Mouse (Mus musculus): ENCODE data around the gene Glg1. TPM values are rescaled to one million over a fixed set of nuclear protein-coding genes. Genes with fewer than 3 reads are reported as not detected.
"Not testable (repeated sequence)": the region's sequence is repeated elsewhere in the genome, so short reads cannot be mapped to it uniquely, and the experiment has no call there.

The Glg1 gene
- polyA plus RNA-seq, 1 experiment from 2014 or later, result 77.3 TPM

GRCm38 (mm10) chr8:111285603-111286002 lies 26.6 kb upstream of the Glg1 start:
- WGBS, result 95% methylated on average over 4 of the region's 4 CpGs
- no peak overlapping the region for H3K27ac ChIP-seq
- no peaks in the 10 kb centered on the region for H3K9me3 ChIP-seq
- no peak overlapping the region for H3K4me2 ChIP-seq (replicated peaks)
- H3K4me3 ChIP-seq (replicated peaks), result no peak overlapping the region
- no peak for ATAC-seq
- no peak overlapping the region for H3K9ac ChIP-seq (replicated peaks)
- H3K4me1 ChIP-seq (replicated peaks), result no peaks in the 10 kb centered on the region
- no peaks in the 10 kb centered on the region for H3K27me3 ChIP-seq
- peaks cover 86% of the 10 kb centered on the region for H3K36me3 ChIP-seq

- WGBS, result 96% methylated on average over 3 of the region's 3 CpGs
- Histone ChIP-seq H3K4me3 (replicated peaks) (no peak overlapping the region), H3K27ac (no peak overlapping the region), H3K9ac (replicated peaks) (no peak overlapping the region), H3K4me2 (replicated peaks) (no peak overlapping the region), H3K4me1 (replicated peaks) (no peaks in the 10 kb centered on the region), H3K36me3 (peaks cover 80% of the 10 kb centered on the region), H3K9me3 (no peaks in the 10 kb centered on the region), H3K27me3 (no peaks in the 10 kb centered on the region)
- no peak for ATAC-seq
These were observed 23.1 kb upstream of the Glg1 start for GRCm38 (mm10) chr8:111282093-111282492.

- Histone ChIP-seq H3K4me2 (replicated peaks) (no peak overlapping the region), H3K27me3 (no peaks in the 10 kb centered on the region), H3K9ac (replicated peaks) (no peak overlapping the region), H3K36me3 (peaks cover 14% of the 10 kb centered on the region), H3K4me1 (replicated peaks) (no peaks in the 10 kb centered on the region), H3K9me3 (no peaks in the 10 kb centered on the region), H3K27ac (no peak overlapping the region), H3K4me3 (replicated peaks) (no peak overlapping the region)
- WGBS, result 66% methylated on average over 2 of the region's 2 CpGs
- ATAC-seq, result no peak
These were observed 9.3 kb upstream of the Glg1 start for GRCm38 (mm10) chr8:111268277-111268676.

- not testable (repeated sequence) for H3K9ac ChIP-seq (replicated peaks); H3K4me2 ChIP-seq (replicated peaks); ATAC-seq; H3K27ac ChIP-seq; H3K36me3 ChIP-seq; H3K9me3 ChIP-seq; H3K4me1 ChIP-seq (replicated peaks); H3K4me3 ChIP-seq (replicated peaks); H3K27me3 ChIP-seq
- 76% methylated on average over 7 of the region's 7 CpGs for WGBS
These were observed 7.1 kb upstream of the Glg1 start for GRCm38 (mm10) chr8:111266161-111266560.

- no peak for ATAC-seq
- Histone ChIP-seq H3K9ac (replicated peaks) (no peak overlapping the region), H3K9me3 (no peaks in the 10 kb centered on the region), H3K4me3 (replicated peaks) (no peak overlapping the region), H3K4me2 (replicated peaks) (no peak overlapping the region), H3K27ac (no peak overlapping the region), H3K27me3 (peaks cover 4% of the 10 kb centered on the region; the same call in 1 of the 2 replicates), H3K4me1 (replicated peaks) (no peaks in the 10 kb centered on the region), H3K36me3 (no peaks in the 10 kb centered on the region)
- 73% methylated on average over 2 of the region's 2 CpGs for WGBS
These were observed 5.7 kb upstream of the Glg1 start for GRCm38 (mm10) chr8:111264693-111265220.

- Histone ChIP-seq H3K36me3 (no peaks in the 10 kb centered on the region), H3K9ac (replicated peaks) (no peak overlapping the region), H3K9me3 (no peaks in the 10 kb centered on the region), H3K4me3 (replicated peaks) (no peak overlapping the region), H3K4me2 (replicated peaks) (no peak overlapping the region), H3K4me1 (replicated peaks) (peaks cover 9% of the 10 kb centered on the region), H3K27me3 (peaks cover 4% of the 10 kb centered on the region; the same call in 1 of the 2 replicates), H3K27ac (no peak overlapping the region)
- 88% methylated on average over 4 of the region's 4 CpGs for WGBS
- ATAC-seq, result no peak
These were observed 3.0 kb upstream of the Glg1 start for GRCm38 (mm10) chr8:111261981-111262381.

GRCm38 (mm10) chr8:111260251-111260650 lies 1.2 kb upstream of the Glg1 start:
- H3K36me3 ChIP-seq, result peaks cover 3% of the 10 kb centered on the region; the same call in 1 of the 2 replicates
- no peaks in the 10 kb centered on the region for H3K9me3 ChIP-seq
- no peak overlapping the region for H3K9ac ChIP-seq (replicated peaks)
- H3K4me2 ChIP-seq (replicated peaks), result no peak overlapping the region
- H3K27ac ChIP-seq, result no peak overlapping the region
- peaks cover 13% of the 10 kb centered on the region for H3K4me1 ChIP-seq (replicated peaks)
- 96% methylated on average over 5 of the region's 5 CpGs for WGBS
- no peak for ATAC-seq
- no peak overlapping the region for H3K4me3 ChIP-seq (replicated peaks)
- peaks cover 4% of the 10 kb centered on the region; the same call in 1 of the 2 replicates for H3K27me3 ChIP-seq

GRCm38 (mm10) chr8:111259408-111259741 lies 359 bp upstream of the Glg1 start:
- Histone ChIP-seq H3K27me3 (peaks cover 4% of the 10 kb centered on the region; the same call in 1 of the 2 replicates), H3K4me3 (replicated peaks) (peak overlapping the region; percentile 90), H3K36me3 (peaks cover 3% of the 10 kb centered on the region; the same call in 1 of the 2 replicates), H3K27ac (peak overlapping the region; percentile 99), H3K4me1 (replicated peaks) (peaks cover 16% of the 10 kb centered on the region), H3K4me2 (replicated peaks) (peak overlapping the region; percentile 64), H3K9ac (replicated peaks) (peak overlapping the region; percentile 96), H3K9me3 (no peaks in the 10 kb centered on the region)
- 12% methylated on average over 13 of the region's 13 CpGs for WGBS
- peak; percentile 25; the same call in 1 of the 2 replicates for ATAC-seq

- Histone ChIP-seq H3K9ac (replicated peaks) (peak overlapping the region; percentile 96), H3K4me3 (replicated peaks) (peak overlapping the region; percentile 90), H3K4me2 (replicated peaks) (peak overlapping the region; percentile 64), H3K9me3 (no peaks in the 10 kb centered on the region), H3K4me1 (replicated peaks) (peaks cover 16% of the 10 kb centered on the region), H3K27me3 (peaks cover 4% of the 10 kb centered on the region; the same call in 1 of the 2 replicates), H3K27ac (peak overlapping the region; percentile 99), H3K36me3 (peaks cover 3% of the 10 kb centered on the region; the same call in 1 of the 2 replicates)
- peak; percentile 74 for ATAC-seq
- under 1% methylated on average over 21 of the region's 26 CpGs for WGBS
These were observed 896 bp downstream of the Glg1 start for GRCm38 (mm10) chr8:111258010-111258630.

- peaks cover 14% of the 10 kb centered on the region for H3K4me1 ChIP-seq (replicated peaks)
- no peak for ATAC-seq
- H3K36me3 ChIP-seq, result peaks cover 3% of the 10 kb centered on the region; the same call in 1 of the 2 replicates
- no peaks in the 10 kb centered on the region for H3K9me3 ChIP-seq
- no peaks in the 10 kb centered on the region for H3K27me3 ChIP-seq
- 94% methylated on average over 4 of the region's 4 CpGs for WGBS
- H3K27ac ChIP-seq, result no peak overlapping the region
- no peak overlapping the region for H3K4me2 ChIP-seq (replicated peaks)
- H3K4me3 ChIP-seq (replicated peaks), result no peak overlapping the region
- no peak overlapping the region for H3K9ac ChIP-seq (replicated peaks)
These were observed 6.4 kb downstream of the Glg1 start for GRCm38 (mm10) chr8:111252487-111253112.

- Histone ChIP-seq H3K36me3 (no peaks in the 10 kb centered on the region), H3K4me1 (replicated peaks) (0 out of 2 replicates have a peak, but pooled peaks cover 2% of the 10 kb centered on the region), H3K27ac (no peak overlapping the region), H3K4me3 (replicated peaks) (no peak overlapping the region), H3K4me2 (replicated peaks) (no peak overlapping the region), H3K9ac (replicated peaks) (no peak overlapping the region), H3K9me3 (no peaks in the 10 kb centered on the region), H3K27me3 (no peaks in the 10 kb centered on the region)
- WGBS, result 84% methylated on average over 2 of the region's 2 CpGs
- no peak for ATAC-seq
These were observed 8.9 kb downstream of the Glg1 start for GRCm38 (mm10) chr8:111250111-111250510.

- no peak for ATAC-seq
- no peak overlapping the region for H3K9ac ChIP-seq (replicated peaks)
- no peak overlapping the region for H3K4me2 ChIP-seq (replicated peaks)
- H3K4me3 ChIP-seq (replicated peaks), result no peak overlapping the region
- no peak overlapping the region for H3K27ac ChIP-seq
- no peaks in the 10 kb centered on the region for H3K9me3 ChIP-seq
- no peaks in the 10 kb centered on the region for H3K4me1 ChIP-seq (replicated peaks)
- no peaks in the 10 kb centered on the region for H3K27me3 ChIP-seq
- no peaks in the 10 kb centered on the region for H3K36me3 ChIP-seq
These were observed 10.9 kb downstream of the Glg1 start for GRCm38 (mm10) chr8:111248136-111248535.
